Mouse (Mus musculus) hematopoietic stem cell, adult 5-6 weeks (primary cell): ENCODE measurements around the gene Polr1d. TPM values are rescaled to one million over a fixed set of nuclear protein-coding genes. Genes with fewer than 3 reads are reported as not detected.
A peak's percentile ranks its signal among the peaks of the same experiment; 100 is the strongest.

Source experiments
- ATAC-seq, 2 experiments: fragments of 125-278 bp in 1 of 2; replicated peaks in 1 of 2; 2 replicates each; pipeline ENCODE4 v1.8.0; 2016 to 2017; ENCODE audit warnings: inconsistent platforms in 2 of 2, mild to moderate bottlenecking in 2 of 2, moderate number of reproducible peaks in 2 of 2, low read depth in 1 of 2, moderate TSS enrichment in 1 of 2; ENCODE audit not compliant: low FRiP score in 2 of 2, poor library complexity in 2 of 2, severe bottlenecking in 2 of 2, insufficient read depth in 1 of 2, low TSS enrichment in 1 of 2
- total RNA-seq: library from RNA; stranded (forward); fragments of 172-1452, 232-1000 nt; gene quantifications from 2 replicates; pipeline ENCODE4 v1.2.3, GENCODE M21; 2017

The Polr1d gene
- 105 and 120 TPM in 2 replicates for total RNA-seq

DNA sequence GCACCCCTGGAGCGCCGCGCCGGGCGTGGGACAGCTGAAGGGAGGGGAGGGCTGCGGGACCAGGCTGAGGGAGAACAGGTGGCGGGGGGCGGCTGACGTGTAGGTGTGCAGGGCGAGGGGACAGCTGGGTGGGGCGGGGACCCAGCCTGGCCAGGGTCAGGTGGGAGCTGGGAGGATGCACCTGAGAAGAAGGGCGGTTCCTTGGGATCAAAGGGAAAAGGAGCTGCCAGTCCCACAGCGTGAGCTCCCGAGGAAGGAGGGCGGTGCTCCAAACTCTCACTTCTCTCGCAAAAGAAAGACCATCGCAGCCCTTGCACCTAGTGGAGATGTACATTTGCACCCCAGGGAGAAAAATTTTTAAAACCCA is at the start of gene Polr1d:
Polr1d (plus strand) TSS at position 252 of the 367 bp plus-strand sequence.
- 0 out of 4 replicates have a peak, but pooled peaks of 1 of the 2 experiments have one; percentile 4 for ATAC-seq

DNA sequence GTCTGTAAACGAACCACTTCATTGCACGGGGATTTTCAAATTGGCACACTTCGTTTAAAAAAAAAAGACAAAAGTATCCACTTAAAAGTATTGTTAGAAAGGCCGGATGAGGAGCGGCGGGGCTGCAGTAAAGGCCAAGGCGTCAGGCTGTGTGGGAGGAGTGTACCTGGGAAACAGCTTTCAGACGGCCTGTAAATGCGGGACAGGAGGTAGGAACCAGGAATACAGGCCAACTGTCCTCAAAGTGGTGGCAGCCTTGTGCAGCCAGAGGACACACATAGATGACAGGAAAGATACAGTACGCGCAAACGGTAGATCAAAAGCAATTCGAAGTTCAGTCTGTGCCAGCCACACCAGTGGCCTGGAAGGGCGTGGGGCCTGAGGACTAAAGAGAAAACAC is 45.6 kb upstream of the Polr1d start:
- ATAC-seq: no peak

DNA sequence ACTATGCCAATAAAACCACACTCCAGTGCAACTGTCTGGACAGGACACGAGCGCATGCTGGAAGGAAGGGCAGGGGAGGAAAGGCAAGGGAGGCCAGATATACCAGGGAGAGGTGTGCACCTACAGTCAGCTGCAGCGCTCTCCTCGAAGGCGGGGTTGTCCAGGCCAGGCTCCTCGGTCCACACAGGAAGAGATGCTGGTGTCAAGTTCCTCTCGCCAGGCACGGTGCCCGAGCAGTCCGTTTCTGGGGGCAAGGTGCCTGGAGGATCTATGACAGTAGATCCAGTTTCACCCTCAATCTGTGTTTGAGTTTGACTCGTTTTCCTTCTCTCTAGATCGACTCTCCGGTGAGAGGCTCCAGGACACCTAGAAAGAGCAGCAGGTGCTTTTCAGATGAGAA is 43.7 kb upstream of the Polr1d start:
- no peak for ATAC-seq

DNA sequence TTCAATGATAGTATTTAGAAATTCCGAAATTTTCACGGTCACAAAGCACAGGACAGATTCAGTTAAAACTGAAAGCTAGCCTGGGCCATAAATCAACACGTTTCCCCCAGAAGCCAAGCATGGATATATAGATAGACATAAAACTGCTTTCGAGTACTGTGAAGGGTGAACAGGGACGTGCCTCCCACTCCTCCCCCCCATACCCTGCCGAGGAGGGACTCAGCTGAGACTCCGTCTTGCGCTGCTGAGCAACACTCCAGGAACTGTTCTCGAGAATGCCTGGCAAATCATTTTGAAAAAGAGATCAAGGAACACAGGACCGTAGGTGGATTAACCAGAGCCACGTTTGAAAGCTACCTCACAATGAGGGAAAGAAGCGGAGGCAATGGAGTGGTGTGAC is 42.6 kb upstream of the Polr1d start:
- ATAC-seq: no peak

DNA sequence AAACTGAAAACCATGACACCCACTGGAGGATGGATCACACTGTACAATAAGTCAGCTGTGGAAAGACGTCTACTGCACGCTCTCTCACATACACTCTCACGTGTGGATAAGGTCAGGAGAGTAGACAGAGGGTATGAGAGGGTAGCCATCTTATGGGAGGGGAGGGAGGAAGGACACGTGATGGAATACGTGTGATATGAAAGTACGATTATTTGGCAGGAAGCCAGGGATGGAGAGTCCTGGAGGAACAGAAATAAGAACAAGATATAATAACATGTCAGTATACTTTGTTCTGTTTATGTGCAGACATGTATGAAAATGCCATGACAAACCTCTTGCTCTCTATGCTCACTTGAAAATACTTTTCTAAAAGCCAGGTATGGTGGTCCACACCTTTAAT is 41.5 kb upstream of the Polr1d start:
- ATAC-seq: no peak

DNA sequence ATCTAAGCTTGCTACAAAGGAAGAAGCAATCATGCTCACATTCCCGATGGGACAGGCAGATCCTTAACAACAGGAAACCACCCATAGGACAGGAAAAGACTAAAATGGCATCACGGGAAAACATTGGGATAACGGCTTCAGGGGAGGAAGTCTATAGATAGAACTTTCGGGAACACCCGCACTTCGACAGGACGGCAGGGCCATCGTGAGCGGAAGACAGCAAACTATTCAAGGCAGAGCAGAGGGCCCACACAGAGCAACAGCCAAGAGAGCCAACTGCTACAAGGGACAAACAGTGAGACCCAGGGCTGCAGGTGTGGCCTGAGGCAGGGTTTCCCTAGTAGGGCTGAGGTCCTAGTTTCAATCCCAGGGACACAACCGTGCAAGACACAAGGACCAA is 40.8 kb upstream of the Polr1d start:
- ATAC-seq: no peak

DNA sequence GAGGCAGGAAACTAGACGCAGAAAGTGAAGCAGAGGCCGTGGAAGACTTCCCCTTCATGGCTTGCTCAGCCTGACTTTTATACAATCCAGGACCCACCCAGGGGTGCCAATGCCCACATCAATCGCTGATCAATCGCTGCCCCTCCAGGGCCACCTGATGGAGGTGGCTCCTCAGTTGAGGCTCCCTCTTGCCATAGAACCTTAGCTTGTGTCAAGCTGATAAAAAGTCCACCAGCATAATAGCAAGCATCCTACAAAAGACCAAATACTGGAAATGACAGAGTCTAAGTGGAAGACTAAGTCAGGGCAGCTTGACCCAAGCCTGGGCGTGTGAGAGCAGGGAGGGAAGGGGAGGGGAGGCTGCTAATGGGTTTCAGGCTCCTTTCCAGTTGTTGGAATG is 40.2 kb upstream of the Polr1d start:
- ATAC-seq: no peak

DNA sequence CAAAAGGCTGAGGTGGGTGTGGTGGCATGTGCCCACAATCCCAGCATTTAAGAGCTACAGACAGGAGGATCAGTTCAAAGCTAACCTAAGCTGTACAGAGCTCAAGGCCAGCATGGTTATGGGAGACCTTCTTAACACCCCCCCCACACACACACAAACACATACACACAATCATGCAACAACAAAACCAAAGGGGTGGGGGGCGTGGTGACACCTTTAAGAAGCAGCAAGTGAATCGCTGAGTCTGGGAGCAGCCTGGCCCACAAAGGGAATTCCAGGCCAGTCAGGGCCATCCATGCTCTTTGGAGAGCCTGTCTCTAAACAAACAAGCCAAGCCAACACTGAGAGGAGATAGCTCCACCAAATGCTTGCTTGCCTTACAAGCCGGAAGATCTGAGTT is 39.2 kb upstream of the Polr1d start:
- no peak for ATAC-seq

DNA sequence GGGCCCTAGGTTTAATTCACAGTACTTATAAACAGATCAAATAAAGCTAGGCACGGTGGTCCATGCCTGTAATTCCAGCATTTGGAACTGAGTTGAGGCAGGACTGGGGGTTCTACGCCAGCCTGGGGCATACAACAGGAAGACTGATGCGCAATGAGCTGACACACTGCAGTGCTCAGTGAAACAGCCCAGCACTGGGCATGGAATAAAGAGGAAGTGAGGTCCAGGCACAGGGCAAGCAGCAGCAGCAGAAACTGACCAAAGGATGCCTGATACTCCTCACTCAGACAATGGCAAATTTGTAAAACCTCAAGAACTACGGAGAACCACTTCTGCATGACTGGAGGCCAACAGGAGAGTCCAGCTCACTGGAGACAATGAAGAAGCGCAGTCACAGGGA is 37.5 kb upstream of the Polr1d start:
- peak in 1 of 2 experiments; percentile 40; a peak in 1 of 4 replicates for ATAC-seq

DNA sequence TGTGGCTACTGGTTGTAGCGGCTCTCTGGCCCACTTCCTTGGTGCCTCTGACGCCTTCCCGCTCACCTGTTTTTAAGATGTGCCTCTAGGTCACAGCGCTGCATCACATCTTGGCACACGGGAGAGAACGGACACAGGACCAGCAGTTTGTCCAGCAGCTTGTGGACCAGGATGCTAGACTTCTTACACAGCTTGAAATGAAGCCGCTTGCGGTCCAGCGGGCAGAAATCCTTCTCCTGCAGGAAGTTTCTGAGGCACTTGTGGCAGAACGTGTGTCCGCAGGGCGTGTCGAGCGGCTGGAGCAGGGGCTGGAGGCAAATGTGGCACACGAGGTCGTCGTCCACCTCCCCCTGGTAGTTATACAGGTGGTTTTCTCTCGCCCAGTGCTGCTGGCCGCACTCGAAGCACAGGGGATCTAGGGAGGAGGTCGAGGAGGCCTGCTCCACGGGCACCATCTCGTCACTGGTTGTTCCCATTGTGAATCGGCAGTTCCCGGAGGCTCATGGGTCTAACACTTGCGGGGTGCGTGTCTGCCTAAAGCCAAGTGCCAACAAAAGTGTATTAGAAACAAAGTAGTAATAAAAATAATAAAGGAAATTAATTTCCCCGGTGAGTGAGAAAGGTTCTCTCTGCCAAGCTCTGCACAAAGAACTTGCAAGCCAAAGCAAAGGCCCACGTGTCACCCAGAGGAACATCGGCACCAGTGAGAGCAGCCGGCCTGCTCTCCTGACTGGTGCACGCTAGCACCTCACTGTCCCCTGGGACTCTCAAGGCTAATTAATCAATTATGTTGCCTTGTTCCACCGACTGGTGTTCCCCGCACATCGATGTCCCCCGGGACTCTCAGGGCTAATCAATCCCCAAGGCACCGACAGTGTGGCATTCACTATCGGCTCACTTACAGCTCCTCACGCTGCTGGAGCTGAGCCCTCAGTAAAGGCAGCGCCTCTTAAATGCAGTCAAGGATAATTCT is 34.6 kb upstream of the Polr1d start:
- no peak for ATAC-seq

DNA sequence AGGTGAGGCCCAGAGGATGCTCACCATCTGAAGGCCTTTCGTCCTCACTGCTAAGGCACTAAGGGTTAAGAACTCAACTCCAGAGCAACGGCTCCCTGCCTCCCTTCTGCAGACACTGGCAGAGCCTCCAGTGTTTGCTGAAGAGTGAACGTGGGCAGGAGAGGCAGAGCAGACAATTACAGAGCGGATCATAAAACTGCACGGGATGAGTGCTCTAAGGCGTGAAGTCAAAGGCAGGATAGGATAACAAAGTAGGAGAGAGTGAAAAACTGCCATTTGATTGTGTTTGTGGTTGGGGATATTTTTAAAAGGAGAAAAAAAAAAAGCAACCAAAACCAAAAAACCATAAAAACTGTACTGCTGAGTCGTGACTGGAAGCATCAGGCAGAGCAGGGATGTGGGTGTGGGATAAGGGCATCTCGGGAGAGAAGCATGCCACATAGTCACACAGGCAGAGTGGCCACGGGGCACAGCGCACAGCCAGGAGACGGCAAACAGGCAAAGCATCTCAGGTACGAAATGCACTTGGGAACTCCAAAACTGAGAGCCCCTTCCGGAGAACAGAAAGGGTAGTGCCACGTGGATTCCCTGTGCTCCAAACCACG is 33.5 kb upstream of the Polr1d start:
- no peak for ATAC-seq

DNA sequence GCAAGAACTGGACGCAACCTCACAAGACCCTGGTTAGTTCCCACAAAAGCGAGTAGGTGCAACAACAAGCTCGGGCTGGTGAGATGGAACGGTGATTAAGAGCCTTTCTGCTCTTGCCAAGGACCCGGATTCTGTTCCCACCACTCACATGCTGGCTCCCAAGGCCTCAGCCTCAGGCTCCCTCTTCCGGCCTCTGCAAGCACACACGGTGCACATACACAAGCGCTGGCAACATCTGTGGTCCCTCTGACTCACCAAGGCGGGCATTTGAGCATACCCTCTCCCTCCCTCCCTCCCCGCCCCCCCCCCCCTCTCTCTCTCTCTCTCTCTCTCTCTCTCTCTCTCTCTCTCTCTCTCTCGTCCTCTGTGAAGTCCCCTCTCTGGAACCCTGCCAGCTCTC is 31.5 kb upstream of the Polr1d start:
- no peak for ATAC-seq

DNA sequence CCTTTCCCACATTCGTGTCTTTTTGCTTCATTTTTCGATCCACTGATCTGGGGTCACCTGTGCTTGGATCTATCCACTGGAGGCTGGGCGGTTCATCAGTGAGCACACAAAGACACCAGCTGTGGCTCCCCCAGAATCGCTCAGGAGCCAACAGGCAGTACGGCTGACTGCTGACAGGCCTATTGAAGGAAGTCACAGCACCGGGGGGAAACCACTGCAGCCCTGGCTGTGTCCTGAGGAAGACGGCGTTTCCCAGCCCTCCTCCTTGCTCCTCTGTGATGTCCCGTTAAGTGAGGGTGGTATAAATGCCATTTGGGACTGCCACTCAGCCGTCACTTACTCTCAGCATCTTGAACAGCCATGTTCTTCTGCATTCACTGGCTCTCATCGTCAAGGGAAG is 30.9 kb upstream of the Polr1d start:
- peak; percentile 47 to 54 for ATAC-seq

DNA sequence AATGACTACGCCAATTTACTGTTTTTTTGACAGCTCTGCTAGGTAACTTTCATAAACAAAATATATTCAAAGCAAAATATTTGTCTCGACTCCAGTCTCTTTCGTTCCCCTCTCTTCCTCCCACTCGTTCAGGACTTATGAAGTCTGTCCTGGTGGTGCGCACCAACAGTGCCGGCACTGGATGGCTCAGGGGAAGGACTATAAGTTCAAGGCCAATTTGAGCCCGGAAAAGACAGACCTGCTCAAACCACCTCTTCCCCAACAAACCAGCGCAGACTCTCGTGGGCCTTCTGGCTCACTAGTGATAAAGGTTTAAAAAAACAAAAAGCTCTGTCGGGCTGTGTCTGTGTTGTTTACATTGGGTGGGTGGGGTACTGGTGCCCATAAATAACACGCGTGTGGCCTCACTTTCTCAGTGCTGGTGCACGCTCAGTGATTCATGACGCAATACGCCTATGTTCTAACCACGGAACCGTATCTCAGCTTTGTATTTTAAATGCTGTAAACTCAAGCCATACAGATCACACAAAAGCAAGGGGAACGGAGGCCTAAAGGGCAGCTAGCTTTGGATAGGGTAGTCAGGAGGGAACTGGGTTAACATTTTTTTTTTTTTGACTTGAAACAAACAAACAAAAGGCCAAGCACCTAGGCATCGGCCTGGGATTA is 27.2 kb upstream of the Polr1d start:
- no peak for ATAC-seq

DNA sequence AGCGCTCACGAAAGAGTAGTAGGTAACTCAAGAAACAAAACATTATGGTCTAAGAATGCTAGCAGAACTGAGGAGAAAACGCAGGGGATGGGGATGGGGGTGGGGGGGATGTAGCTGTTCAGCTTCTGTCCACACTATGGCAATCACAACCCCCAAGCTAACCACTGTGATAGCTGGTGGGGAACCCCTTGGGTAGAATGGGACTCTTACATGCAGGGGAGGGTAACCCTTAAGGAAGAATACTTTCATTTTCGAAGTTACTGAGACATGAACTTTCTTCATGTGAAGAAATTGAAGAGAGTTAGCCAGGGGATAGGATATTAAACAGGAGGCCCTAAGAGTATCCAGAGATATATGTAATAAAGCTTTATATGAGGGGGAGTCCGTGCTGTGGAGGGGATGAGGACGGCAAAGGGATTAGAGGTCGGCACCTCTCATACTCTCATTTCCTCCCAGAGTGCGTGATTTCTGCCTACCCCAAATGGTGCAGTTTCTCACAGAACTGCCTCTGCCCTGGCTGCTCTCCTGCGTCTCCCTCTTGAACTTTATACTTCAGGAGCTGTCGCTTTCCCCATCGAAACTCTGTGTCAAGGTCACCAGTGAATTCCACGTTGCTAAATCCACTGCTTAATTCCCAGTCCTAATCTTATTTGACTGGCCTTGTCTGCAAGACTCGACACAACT is 25.9 kb upstream of the Polr1d start:
- peak; percentile 47 to 78; a peak in 3 of 4 replicates for ATAC-seq

DNA sequence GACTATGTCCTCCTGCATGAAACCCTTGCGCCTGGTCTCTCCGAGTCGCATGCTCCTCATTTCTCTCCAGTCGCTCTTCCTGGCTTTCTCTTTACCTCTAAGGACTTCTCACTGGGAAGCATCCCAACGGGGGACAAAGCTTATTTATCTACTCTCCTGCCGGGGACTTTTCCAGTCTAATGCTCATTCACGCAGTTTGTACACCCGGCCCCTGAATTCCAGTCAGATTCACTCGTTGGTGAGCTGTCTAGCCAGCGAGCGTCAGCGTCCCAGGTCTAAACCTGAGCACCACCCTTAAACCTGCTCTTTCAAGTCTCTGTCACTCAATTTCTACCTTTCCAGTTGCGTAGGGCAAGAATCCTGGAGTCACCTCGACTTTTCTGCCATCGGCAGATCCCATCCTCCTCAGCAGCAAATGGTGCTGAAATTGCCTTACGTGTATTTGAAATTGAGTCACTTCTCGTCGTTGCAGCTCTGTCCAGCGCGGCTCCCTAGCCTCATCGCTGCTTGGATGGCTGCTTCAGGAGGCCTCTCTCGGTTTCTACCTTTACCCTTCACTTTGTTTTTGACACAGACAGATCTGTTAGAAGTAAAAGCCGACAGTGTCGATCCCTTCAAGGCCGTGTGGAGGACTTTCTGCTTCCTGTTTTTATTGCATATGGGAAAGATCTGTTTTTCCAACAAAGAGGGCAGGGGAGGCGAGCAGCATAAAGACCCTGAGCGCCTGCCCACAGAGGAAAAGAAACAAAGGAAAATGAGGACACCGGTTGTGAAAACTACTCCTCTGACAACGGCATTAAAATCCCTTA is 25.1 kb upstream of the Polr1d start:
- ATAC-seq: no peak

DNA sequence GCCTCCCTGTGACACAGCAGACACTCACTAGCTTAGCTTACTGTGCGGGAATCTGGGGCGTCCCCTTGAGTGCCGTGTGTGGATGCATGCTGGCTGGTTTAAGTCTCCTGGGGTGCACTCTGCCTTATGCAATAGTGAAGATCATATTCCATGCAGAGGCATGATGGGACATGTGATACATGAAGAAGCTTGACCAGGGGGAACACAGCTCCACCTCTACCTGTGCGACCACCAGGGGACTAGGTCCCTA is 24.6 kb upstream of the Polr1d start:
- no peak for ATAC-seq
